Mouse (Mus musculus) limb, embryonic 13.5 days (tissue): ENCODE data around the gene Slc25a51. TPM values are rescaled to one million over a fixed set of nuclear protein-coding genes. Genes with fewer than 3 reads are reported as not detected.
"Not testable (repeated sequence)": the region's sequence is repeated elsewhere in the genome, so short reads cannot be mapped to it uniquely, and the experiment has no call there.

Source experiments
- ATAC-seq: fragments of 200-750 bp; cut with Nextera tagmentation; 2 replicates; pipeline ENCODE4 v1.8.0; 2017; ENCODE audit warnings: low read depth, moderate number of reproducible peaks, moderate TSS enrichment; ENCODE audit not compliant: low FRiP score
- H3K27ac ChIP-seq: fragments of 300-500 bp; sonication (generic); 2 replicates; pipeline ENCODE4 v1.5.1; 2015; ENCODE audit warnings: inconsistent platforms, mild to moderate bottlenecking, moderate library complexity
- H3K27me3 ChIP-seq: fragments of 300-500 bp; sonication (generic); 2 replicates; pipeline ENCODE4 v1.6.1; 2015; ENCODE audit warnings: mild to moderate bottlenecking, inconsistent platforms
- H3K36me3 ChIP-seq: fragments of 300-500 bp; sonication (generic); 2 replicates; pipeline ENCODE4 v1.6.1; 2015; ENCODE audit warnings: inconsistent platforms, mild to moderate bottlenecking, moderate library complexity
- H3K4me1 ChIP-seq: fragments of 300-500 bp; sonication (generic); 2 replicates; pipeline ENCODE4 v1.6.1; 2015; ENCODE audit warnings: inconsistent platforms
- H3K4me2 ChIP-seq: fragments of 300-500 bp; sonication (generic); replicated peaks from 2 replicates; pipeline ENCODE4 v1.6.1; 2015; ENCODE audit warnings: inconsistent platforms, mild to moderate bottlenecking, moderate library complexity
- H3K4me3 ChIP-seq: fragments of 300-500 bp; sonication (generic); 2 replicates; pipeline ENCODE4 v1.5.1; 2015; ENCODE audit warnings: moderate library complexity, mild to moderate bottlenecking, inconsistent platforms
- H3K9ac ChIP-seq: fragments of 300-500 bp; sonication (generic); 2 replicates; pipeline ENCODE4 v1.6.1; 2015; ENCODE audit warnings: mild to moderate bottlenecking, inconsistent platforms
- H3K9me3 ChIP-seq: fragments of 300-500 bp; sonication (generic); 2 replicates; pipeline ENCODE4 v1.6.1; 2016; ENCODE audit warnings: inconsistent platforms
- WGBS: fragments of 180-500 bp; shearing (Covaris S2); methylation state at CpG from one replicate; pipeline ENCODE4 v1.1.7; 2015; 5-methylcytosine and 5-hydroxymethylcytosine counted together
- microRNA-seq: library from miRNA; unstranded; fragments of <30 nt; microRNA quantifications from one replicate; pipeline ENCODE4, GENCODE M21; 2016
- polyA plus RNA-seq: library from polyadenylated mRNA; unstranded; fragments of >200 nt; fragmentation: Nextera tagmentation; extraction: Ambion mirVana; gene quantifications from 2 replicates; pipeline ENCODE4 v1.2.1, GENCODE M21; 2015

Slc25a51 gene
- polyA plus RNA-seq, 1 experiment from 2014 or later, result 68.1 TPM

DNA sequence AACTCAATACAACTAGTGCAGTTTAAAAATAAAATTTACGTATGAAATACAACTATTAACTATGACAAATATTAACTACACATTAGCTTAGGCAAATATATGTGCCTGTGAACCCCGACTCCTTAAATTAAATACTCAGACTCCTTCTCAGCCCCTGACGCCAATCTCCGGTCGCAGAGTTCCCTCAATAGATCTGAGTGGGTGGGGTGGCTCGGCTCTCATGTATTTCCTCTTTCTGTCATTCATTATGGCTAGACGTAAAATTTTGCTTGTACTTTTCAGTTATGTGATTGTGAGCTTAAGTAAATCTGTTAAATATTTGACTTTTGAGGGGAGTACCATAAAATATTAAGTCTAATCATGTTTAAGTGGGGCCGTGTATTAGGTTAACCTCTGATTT, 15.6 kb downstream of the Slc25a51 start:
- 73% methylated on average over 8 of the region's 8 CpGs for WGBS
- no peaks in the 10 kb centered on the region for H3K27me3 ChIP-seq
- ATAC-seq, result no peak
- H3K4me1 ChIP-seq, result no peaks in the 10 kb centered on the region
- H3K9ac ChIP-seq, result no peak overlapping the region
- no peaks in the 10 kb centered on the region for H3K9me3 ChIP-seq
- H3K4me2 ChIP-seq, result no peak overlapping the region
- peaks cover 22% of the 10 kb centered on the region for H3K36me3 ChIP-seq
- H3K4me3 ChIP-seq, result no peak overlapping the region
- H3K27ac ChIP-seq, result no peak overlapping the region

DNA sequence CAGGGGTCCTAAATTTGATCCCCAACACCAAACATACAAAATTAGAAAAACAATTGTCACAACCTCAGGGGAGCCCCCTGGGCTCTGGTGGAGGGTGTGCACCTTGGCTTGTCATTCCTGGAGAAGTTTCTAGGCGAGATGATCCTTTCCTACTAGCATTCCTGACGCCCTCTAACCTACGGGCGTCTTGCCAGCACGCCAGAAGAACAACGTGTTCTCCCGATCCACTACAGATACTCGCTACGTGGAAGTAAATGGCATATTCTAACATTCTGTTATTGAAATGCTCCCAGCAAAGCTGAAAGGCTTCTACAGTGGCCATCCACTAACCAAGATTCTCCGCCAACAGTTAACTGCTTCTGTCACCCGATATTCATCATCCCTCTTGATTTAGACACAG, 16.0 kb downstream of the Slc25a51 start:
- H3K27me3 ChIP-seq, result no peaks in the 10 kb centered on the region
- no peak for ATAC-seq
- no peaks in the 10 kb centered on the region for H3K9me3 ChIP-seq
- WGBS, result 65% methylated on average over 11 of the region's 11 CpGs
- H3K27ac ChIP-seq, result no peak overlapping the region
- H3K4me3 ChIP-seq, result no peak overlapping the region
- peaks cover 18% of the 10 kb centered on the region for H3K36me3 ChIP-seq
- no peak overlapping the region for H3K9ac ChIP-seq
- no peak overlapping the region for H3K4me2 ChIP-seq
- no peaks in the 10 kb centered on the region for H3K4me1 ChIP-seq

DNA sequence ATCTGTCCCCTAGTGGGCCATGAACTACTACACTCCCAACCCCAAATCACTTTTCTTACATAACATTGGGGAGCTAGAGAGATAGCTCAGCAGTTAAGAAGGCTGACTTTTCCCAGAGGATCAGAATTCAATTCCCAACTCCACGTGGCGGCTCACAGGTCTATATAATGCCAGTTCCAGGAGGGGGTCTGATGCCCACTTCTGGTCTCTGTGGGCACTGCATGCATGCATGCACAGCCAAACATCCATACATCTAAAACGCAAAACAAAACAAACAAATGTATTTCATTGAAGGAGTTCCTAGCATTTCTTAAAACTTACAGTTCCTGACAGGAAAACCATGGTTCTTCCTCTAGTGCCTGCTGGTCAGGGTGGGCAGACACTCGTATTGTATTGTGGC, 16.5 kb downstream of the Slc25a51 start:
- 72% methylated on average over 4 of the region's 4 CpGs for WGBS
- Histone ChIP-seq H3K36me3 (peaks cover 13% of the 10 kb centered on the region), H3K27me3 (no peaks in the 10 kb centered on the region), H3K9me3 (no peaks in the 10 kb centered on the region), H3K4me1 (no peaks in the 10 kb centered on the region), H3K4me3 (no peak overlapping the region), H3K9ac (no peak overlapping the region), H3K4me2 (no peak overlapping the region), H3K27ac (no peak overlapping the region)
- no peak for ATAC-seq

DNA sequence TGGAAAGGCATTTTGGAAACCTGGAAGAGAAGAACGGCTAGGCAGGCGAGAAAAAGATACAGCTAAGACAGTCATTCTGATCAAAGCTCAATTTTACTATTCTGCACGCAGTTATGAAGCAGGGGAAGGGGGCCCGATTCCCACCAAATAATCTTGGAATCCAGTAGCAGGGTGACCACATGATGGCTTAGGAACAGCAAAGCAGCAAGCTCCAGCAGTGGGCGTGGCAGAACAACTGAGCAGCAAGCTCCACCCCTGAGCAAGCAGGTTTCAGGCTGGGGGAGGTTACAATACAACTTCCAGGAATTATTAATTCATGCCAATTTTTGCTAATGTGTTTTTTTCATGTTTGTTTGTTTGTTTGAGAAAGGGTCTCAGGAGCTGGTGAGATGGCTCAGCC, 21.3 kb downstream of the Slc25a51 start:
- not testable (repeated sequence) for ATAC-seq, H3K4me1 ChIP-seq, H3K4me2 ChIP-seq, H3K36me3 ChIP-seq, H3K27me3 ChIP-seq, H3K9ac ChIP-seq, H3K9me3 ChIP-seq, H3K27ac ChIP-seq, H3K4me3 ChIP-seq
- 97% methylated on average over 5 of the region's 5 CpGs for WGBS

DNA sequence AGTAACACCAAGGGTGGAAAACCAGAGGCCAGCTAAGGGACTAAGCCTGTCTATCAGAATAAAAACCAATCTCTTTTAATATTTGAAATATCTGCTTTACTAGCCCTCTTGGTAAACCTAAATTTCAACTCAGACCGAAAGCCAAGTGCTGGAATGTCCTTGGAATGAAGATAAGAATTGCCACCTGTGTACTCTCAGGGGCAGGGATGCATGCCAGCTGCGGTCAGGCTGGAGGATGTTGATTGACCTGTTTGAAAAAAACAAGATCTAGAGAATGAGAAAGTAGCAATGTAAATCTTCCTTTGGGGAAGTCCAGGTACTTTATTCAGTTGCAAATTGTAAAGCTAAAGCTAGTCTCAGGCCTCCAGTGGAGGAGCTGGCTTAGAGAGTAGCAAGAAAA, 26.4 kb downstream of the Slc25a51 start:
- not testable (repeated sequence) for H3K27ac ChIP-seq, ATAC-seq, H3K9ac ChIP-seq, H3K27me3 ChIP-seq, H3K9me3 ChIP-seq, H3K4me1 ChIP-seq, H3K4me2 ChIP-seq, H3K4me3 ChIP-seq
- WGBS, result 78% methylated on average over 2 of the region's 2 CpGs
- H3K36me3 ChIP-seq, result peaks cover 13% of the 10 kb centered on the region

DNA sequence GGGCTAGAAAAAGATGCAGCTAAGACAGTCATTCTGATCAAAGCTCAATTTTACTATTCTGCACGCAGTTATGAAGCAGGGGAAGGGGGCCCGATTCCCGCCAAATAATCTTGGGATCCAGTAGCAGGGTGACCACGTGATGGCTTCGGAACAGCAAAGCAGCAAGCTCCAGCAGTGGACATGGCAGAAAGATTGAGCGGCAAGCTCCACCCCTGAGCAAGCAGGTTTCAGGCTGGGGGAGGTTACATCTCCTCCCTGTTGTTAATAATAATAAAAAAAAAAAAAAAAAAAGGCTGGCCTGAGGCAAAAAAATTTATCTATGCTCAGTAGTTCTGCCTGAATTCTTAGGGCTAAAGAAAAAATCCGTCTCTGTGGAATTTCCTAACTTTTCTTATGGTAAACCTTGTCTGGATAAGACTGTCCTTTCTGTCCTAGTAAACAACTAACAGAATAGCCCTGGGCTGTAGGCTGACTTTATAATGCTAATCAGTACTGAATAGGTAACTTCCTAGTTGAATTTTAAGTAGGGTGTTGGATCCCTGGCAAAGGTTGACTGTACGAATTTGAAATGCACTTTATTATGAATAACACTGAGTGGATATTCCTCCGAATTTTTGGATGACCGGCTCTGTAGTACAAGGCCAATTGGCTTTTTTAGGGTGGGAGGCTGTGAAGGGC, 27.5 kb downstream of the Slc25a51 start:
- H3K4me2 ChIP-seq, H3K9me3 ChIP-seq, H3K9ac ChIP-seq, ATAC-seq, H3K4me3 ChIP-seq, H3K4me1 ChIP-seq, H3K27ac ChIP-seq, H3K27me3 ChIP-seq: not testable (repeated sequence)
- peaks cover 23% of the 10 kb centered on the region for H3K36me3 ChIP-seq
- WGBS, result 87% methylated on average over 10 of the region's 10 CpGs

DNA sequence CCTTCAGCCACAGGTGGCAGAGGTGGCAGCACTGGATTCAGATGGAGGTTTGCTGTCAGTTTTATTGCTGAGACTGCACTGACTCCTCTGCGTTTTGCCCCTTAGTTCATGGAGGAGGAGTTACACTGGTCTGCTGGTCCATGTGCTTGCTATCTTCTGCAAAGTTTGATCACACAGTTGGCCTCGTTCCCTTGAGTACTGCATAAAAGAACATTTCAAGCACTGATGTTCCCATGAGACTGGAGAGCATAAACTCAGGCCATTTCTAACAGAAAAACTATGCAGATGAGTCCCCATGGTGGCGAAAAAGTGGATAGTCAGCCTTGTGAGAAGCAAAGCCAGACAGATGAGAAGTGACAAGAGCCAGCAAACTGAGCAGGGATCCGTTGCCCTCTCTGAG, 32.0 kb downstream of the Slc25a51 start:
- Histone ChIP-seq H3K4me3 (no peak overlapping the region), H3K27me3 (no peaks in the 10 kb centered on the region), H3K4me2 (no peak overlapping the region), H3K4me1 (no peaks in the 10 kb centered on the region), H3K9me3 (no peaks in the 10 kb centered on the region), H3K27ac (no peak overlapping the region), H3K36me3 (peaks cover 65% of the 10 kb centered on the region), H3K9ac (no peak overlapping the region)
- ATAC-seq, result no peak
- WGBS, result 88% methylated on average over 4 of the region's 4 CpGs

DNA sequence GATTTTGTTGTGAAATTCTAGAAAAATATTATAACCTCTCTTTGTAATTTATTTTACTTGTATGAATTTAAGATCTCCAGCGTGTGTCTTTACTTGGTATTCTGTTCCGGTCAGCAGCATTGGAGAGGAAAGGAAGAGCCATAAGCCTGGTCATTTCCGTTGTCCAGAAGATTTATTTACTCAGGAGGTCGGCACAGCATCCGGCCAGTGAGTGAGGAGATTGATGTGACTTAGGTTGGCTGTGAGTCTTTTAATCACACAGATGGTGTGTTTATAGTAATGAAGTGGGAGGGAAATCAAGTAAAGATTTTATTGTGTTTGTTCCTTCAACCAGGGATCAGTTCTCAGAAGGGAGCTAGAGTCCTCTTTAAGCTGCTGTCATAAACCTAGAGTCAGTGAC, 33.7 kb downstream of the Slc25a51 start:
- no peaks in the 10 kb centered on the region for H3K9me3 ChIP-seq
- 74% methylated on average over 5 of the region's 5 CpGs for WGBS
- H3K4me1 ChIP-seq, result no peaks in the 10 kb centered on the region
- H3K27ac ChIP-seq, result no peak overlapping the region
- ATAC-seq, result no peak
- H3K9ac ChIP-seq, result no peak overlapping the region
- H3K4me3 ChIP-seq, result no peak overlapping the region
- H3K36me3 ChIP-seq, result peaks cover 77% of the 10 kb centered on the region
- H3K27me3 ChIP-seq, result no peaks in the 10 kb centered on the region
- H3K4me2 ChIP-seq, result no peak overlapping the region

DNA sequence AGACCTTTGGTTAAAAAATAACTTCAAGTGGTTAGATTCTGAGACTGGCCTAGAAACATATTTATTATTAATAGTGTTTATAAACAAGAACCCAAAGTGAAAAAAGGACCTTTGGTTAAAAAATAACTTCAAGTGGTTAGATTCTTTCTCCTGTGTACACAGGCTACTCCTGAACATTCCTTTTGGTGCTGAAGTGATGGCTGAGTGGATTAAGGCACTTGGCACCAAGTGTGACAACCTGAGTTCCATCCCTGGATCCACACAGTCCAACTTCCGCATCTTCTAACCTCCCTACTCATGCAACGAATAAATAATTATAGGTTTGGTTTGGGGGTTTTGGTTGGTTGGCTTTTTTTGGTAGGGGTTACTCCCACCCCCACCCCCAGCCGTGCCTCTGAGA, 37.3 kb downstream of the Slc25a51 start:
- H3K4me3 ChIP-seq, result no peak overlapping the region
- H3K4me2 ChIP-seq, result no peak overlapping the region
- peaks cover 71% of the 10 kb centered on the region for H3K36me3 ChIP-seq
- H3K9ac ChIP-seq, result no peak overlapping the region
- H3K9me3 ChIP-seq, result no peaks in the 10 kb centered on the region
- H3K4me1 ChIP-seq, result no peaks in the 10 kb centered on the region
- H3K27me3 ChIP-seq, result no peaks in the 10 kb centered on the region
- WGBS, result 79% methylated on average over 3 of the region's 3 CpGs
- ATAC-seq, result no peak
- H3K27ac ChIP-seq, result no peak overlapping the region

DNA sequence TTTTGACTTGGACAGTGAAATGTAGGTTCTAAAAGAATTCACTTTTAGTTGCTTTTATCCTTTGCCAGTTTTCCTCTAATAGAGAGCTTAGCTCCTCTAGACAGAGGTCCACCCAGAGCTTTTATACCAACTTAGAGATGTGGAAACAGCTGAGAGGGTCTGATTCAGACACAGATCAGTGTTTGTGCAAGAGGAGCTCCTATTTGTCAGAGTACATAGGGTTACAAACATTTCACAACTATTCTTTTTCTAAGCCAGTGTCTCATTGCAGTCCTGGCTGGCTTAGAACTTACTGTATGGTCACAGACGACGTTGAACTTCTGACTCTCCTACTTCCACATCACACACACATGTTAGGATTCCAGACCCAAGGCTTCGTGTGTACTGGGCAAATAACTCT, 51.9 kb downstream of the Slc25a51 start:
- Histone ChIP-seq H3K27me3 (no peaks in the 10 kb centered on the region), H3K9me3 (no peaks in the 10 kb centered on the region), H3K4me2 (no peak overlapping the region), H3K4me3 (no peak overlapping the region), H3K27ac (no peak overlapping the region), H3K4me1 (no peaks in the 10 kb centered on the region), H3K36me3 (peaks cover 42% of the 10 kb centered on the region), H3K9ac (no peak overlapping the region)
- no peak for ATAC-seq
- WGBS, result 88% methylated on average over 3 of the region's 3 CpGs

Small RNAs within 50 kb of the gene (microRNA-seq; reads per million reads assigned to microRNA genes)
- gene Gm25692, result not detected

Other genes starting within 250 kb of the Slc25a51 start
- 2.8 and 4.6 TPM in 2 replicates for gene Frmpd1, start 223.9 kb downstream of the Slc25a51 start, polyA plus RNA-seq
- 19.9 TPM in 2 replicates for gene Trmt10b, start 111.6 kb downstream of the Slc25a51 start, polyA plus RNA-seq
- gene Dcaf10, start 66.7 kb downstream of the Slc25a51 start, polyA plus RNA-seq, result 12.9 and 13.8 TPM in 2 replicates
- gene Exosc3, start 66.0 kb downstream of the Slc25a51 start, polyA plus RNA-seq, result 74.0 and 79.1 TPM in 2 replicates
- gene Shb, start 123.7 kb upstream of the Slc25a51 start, polyA plus RNA-seq, result 3.9 TPM in 2 replicates